Mouse (Mus musculus): ENCODE measurements around the gene Dhx16.

- TF ChIP-seq EP300 (IDR thresholded peaks at IDR 0.05; ENCODE audit: low read depth): no peak
- TF ChIP-seq CTCF (IDR thresholded peaks at IDR 0.05; ENCODE audit: low read depth): no peak
Observed at GRCm38 (mm10) chr17:35929534-35929933, 49.9 kb downstream of the Dhx16 start.
